Mouse (Mus musculus) megakaryocyte, embryonic 14.5 days (primary cell): ENCODE results near the gene Cald1.

Experiments used
- FLI1 ChIP-seq: IDR thresholded peaks from 2 replicates; pipeline ENCODE4 v1.6.1; 2012; ENCODE audit warnings: low read length, inconsistent platforms, mixed read lengths
- GATA1 ChIP-seq: IDR thresholded peaks from 3 replicates; pipeline ENCODE4 v1.6.1; 2012; ENCODE audit warnings: mixed read lengths, low read length, inconsistent platforms, borderline replicate concordance

- TF ChIP-seq FLI1 (no peak), GATA1 (no peak)
Observed at GRCm38 (mm10) chr6:34637588-34638438, 39.5 kb downstream of the Cald1 start.
